Mouse (Mus musculus) hematopoietic multipotent progenitor cell, adult 10-12 weeks (in vitro differentiated cells): ENCODE measurements around the gene Pccb. TPM values are rescaled to one million over a fixed set of nuclear protein-coding genes. Genes with fewer than 3 reads are reported as not detected.

Source experiments
- polyA plus RNA-seq: library from polyadenylated mRNA; stranded (reverse); fragments of >175 nt; gene quantifications from 2 replicates; pipeline ENCODE4 v1.2.3, GENCODE M21; 2012; ENCODE audit warnings: low replicate concordance

Pccb gene
- 19.8 and 58.9 TPM in 2 replicates for polyA plus RNA-seq

DNA sequence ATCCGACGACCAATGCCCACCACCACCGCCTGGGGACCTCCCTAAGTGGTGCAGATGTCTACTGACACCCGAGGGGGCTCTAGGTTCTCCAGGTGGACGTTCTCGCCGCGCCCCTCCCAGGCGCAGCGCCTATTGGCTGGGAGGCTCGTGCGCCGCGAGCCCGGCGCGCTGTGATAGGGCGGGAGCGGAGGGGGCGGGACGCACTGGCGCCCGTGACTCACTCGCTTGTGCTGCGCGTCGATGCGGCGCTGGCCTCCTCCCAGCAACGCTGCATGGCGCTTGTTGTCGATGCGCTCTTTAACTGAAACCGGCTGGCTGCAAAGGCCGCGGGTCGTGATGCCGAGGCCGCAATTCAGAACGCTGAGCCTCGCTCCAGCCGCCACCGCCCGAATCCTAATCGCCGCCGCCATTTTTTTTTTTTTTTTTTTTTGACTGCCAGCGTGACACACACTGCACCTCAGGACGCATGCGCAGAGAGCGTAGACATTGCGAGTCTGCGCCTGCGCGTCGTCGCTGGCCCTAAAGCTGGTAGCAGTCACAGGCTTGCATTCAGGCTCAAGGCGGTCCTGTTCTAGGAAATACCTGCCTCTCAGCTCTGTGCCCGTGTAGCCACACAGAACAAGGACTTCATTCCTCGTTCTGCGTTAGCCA is at the start of gene Pccb:
Pccb (minus strand) TSS at position 451 of the 651 bp plus-strand sequence.

DNA sequence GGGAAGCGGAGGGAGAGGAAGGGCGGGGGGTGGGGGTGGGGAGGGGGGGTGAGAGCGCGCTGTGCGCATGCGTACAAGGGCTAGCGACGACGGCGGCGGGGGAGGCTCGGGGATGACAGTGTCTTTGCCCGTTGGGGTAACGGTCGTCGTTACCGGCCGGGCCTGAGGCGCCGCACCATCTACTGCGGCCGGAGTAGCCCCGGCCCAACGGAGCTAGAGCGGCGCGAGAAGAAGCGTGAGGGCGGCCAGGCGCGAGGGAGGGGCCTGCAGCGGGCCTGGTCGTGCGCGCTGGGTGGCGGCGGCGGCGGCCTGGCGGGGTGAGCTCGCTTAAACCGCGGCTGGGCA is 39.3 kb upstream of the Pccb start, which contains the start of gene Msl2:
Msl2 (plus strand) TSS at position 115 of the 345 bp plus-strand sequence.

Other genes starting within 250 kb of the Pccb start
- 38.0 and 91.5 TPM in 2 replicates for gene Msl2, start 39.2 kb upstream of the Pccb start, polyA plus RNA-seq
- gene Ppp2r3a, start 216.9 kb upstream of the Pccb start, polyA plus RNA-seq = 0.10 and 0.11 TPM in 2 replicates